Mouse (Mus musculus): ENCODE measurements around the gene Rsl1. TPM values are rescaled to one million over a fixed set of nuclear protein-coding genes. Genes with fewer than 3 reads are reported as not detected.
"Not testable (repeated sequence)": the region's sequence is repeated elsewhere in the genome, so short reads cannot be mapped to it uniquely, and the experiment has no call there.

Rsl1 gene
- 5.7 and 7.0 TPM in 2 replicates for polyA plus RNA-seq (2016; fragmentation: Nextera tagmentation; extraction: Ambion mirVana)

DNA sequence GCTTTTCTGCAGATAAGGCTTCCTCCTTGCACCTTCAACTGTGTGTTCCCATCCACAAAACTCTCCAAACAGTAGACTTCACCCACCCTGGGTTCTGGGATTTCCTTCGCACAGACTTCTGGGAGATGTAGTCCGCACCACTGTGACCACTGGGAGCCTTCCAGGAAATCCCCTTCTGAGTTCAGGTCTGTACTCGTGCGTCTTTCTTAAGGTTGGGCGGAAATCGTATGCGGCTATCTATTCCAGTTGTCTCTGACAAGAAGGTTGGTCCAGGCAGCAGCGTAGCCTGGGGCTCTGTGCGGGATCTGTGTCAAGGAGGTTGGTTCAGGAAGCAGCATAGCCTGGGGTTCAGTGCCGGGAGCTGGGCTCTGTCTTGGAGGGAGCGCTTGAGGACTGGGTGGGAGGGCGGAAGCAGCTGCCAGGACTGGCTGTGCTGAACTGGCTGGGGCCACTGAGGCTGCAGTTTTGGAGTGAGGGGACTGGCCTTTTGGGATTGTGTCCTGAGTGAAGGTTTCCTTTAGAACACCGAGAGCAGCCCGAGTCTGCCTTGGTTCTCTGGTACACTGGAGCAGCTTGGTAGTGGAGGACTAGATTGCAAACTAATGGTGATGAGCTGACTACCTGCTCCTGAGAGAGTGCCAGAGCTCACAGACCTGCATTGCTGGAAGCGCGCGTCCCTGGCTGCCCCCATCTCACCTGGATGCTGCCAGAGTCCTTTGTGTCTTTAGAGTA, at the start of gene Rsl1:
Gene Rsl1 (plus strand): TSS at position 192 of the 732 bp plus-strand sequence.
- H3K27ac ChIP-seq = peak within 1 kb of the TSS; percentile 85
- WGBS = under 1% methylated on average over 17 of the region's 17 CpGs
- not testable (repeated sequence) for H3K9me3 ChIP-seq; H3K27me3 ChIP-seq (ENCODE audit: poor library complexity, severe bottlenecking); H3K4me1 ChIP-seq
- H3K4me3 ChIP-seq = peak within 1 kb of the TSS; percentile 73
- peak; percentile 63 for DNase-seq (ENCODE audit: extremely low spot score, low spot score)
- H3K36me3 ChIP-seq (replicated peaks) = peaks cover 12% of the 10 kb centered on the region

DNA sequence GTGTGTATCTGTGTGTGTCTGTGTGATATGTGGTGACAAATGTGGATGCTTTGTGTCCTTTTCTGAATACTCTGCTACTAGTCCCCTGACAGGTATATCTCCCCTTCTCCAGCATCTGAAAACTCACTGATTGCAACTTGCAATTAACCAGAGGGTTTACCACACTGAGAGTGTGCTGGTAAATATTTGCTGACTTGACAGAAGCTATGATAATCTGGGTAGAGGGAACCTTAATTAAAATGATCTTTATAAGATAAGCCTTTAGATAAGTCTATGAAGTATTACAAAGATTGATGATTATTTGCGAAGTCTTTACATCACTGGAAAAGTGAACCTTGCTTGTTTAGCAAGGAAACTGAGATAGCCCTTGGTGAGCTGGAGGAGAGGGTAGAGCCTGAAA, 48.5 kb upstream of the Rsl1 start:
- 91% methylated on average over 1 of the region's 1 CpGs for WGBS
- Histone ChIP-seq H3K36me3 (replicated peaks) (no peaks in the 10 kb centered on the region), H3K4me1 (peaks cover 8% of the 10 kb centered on the region), H3K27me3 (ENCODE audit: poor library complexity, severe bottlenecking) (no peaks in the 10 kb centered on the region), H3K4me3 (no peak overlapping the region), H3K9me3 (no peaks in the 10 kb centered on the region), H3K27ac (no peak overlapping the region)
- DNase-seq (ENCODE audit: extremely low spot score, low spot score) = no peak

DNA sequence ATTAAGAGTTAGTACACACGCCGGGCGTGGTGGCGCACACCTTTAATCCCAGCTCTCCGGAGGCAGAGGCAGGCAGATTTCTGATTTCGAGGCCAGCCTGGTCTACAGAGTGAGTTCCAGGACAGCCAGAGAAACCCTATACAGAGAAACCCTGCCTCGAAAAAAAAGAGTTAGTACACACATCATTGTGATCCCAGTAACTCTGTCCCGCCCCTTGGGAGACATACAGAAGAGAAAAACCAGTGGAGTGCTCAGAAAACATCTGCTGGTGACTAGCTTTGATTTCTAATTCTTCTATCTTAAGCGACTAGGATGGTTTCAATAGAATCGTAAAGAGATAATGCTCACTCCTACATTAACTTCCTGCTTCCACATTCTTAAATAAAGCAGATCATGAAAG, 45.5 kb upstream of the Rsl1 start:
- Histone ChIP-seq H3K27ac (peak overlapping the region; percentile 85; the same call in 1 of the 2 replicates), H3K4me3 (peak overlapping the region; percentile 73; the same call in 1 of the 2 replicates)
- not testable (repeated sequence) for H3K9me3 ChIP-seq; H3K4me1 ChIP-seq; H3K36me3 ChIP-seq (replicated peaks); H3K27me3 ChIP-seq (ENCODE audit: poor library complexity, severe bottlenecking); DNase-seq (ENCODE audit: extremely low spot score, low spot score)
- WGBS = 82% methylated on average over 10 of the region's 10 CpGs

DNA sequence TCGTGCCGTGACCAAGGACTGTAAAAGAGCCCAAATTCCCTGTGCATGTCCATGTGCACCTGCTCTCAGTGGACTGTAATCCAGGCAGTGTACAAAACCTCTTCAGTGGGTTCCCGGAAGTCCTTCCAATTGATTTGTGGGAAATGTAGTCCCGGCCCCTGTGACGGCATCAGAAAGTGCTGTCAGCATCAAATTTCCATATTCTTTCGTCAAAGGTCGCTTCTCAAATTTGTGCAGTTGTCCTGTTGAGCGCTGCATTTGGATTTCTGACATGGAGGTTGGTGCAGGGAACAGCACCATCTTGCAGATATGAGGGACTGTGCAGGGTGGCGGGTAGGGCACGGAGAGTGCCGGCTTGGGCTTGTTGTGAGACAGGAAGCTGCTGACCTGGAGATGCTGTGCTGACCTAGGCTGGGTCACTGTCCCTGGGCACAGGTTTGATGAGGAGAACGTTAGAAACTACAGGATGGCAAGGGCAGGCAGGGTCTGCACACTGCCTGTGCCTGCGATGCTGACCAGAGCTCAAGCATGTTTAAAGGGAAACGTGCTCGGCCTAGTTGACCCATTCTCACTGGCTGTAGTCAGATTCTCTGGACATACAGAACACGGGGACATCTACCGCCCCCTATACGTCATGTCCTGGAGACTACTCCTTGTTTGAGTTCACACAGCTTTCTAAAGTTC, 44.8 kb upstream of the Rsl1 start:
- DNase-seq (ENCODE audit: extremely low spot score, low spot score) = peak; percentile 83
- Histone ChIP-seq H3K4me3 (peak overlapping the region; percentile 73), H3K36me3 (replicated peaks) (no peaks in the 10 kb centered on the region), H3K9me3 (no peaks in the 10 kb centered on the region), H3K27ac (peak overlapping the region; percentile 85), H3K4me1 (peaks cover 8% of the 10 kb centered on the region), H3K27me3 (ENCODE audit: poor library complexity, severe bottlenecking) (no peaks in the 10 kb centered on the region)
- 2% methylated on average over 18 of the region's 18 CpGs for WGBS

DNA sequence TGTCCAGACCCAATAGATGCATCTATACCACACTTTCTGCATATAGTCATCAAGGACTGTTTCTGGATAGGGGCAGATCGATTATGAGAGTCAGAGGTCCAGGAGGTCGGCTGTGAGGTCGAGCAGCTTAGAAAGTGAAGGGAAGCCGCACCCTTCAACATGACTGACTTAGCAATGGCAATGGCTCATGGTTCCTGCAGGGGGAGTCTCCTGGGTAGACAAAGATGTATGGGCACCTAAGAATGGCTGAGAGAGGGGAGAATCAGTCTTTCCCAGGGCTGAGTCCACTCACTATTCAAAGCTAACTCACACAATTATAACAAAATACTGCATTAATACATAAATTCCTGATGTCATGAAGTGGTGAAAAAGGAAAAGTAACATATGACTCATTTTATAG, 6.9 kb upstream of the Rsl1 start:
- H3K4me1 ChIP-seq; H3K27me3 ChIP-seq (ENCODE audit: poor library complexity, severe bottlenecking); H3K4me3 ChIP-seq; H3K27ac ChIP-seq; DNase-seq (ENCODE audit: extremely low spot score, low spot score); H3K36me3 ChIP-seq (replicated peaks); H3K9me3 ChIP-seq: not testable (repeated sequence)
- 67% methylated on average over 4 of the region's 4 CpGs for WGBS

DNA sequence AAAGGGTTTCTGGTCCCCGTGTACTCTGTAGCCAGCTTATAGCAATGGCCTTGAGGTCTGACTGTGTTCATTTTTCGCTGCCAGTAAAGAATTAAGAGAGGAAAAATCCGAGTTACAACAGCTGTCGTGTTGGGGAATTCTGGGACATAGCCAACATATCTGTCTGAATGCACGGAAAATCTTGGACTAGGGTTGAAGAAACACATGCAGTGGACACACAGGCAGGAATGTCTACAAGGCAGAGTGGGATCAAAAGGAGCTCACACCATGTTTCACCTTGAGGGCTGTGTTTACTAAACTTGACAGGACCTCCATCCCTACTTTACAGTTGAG, 707 bp downstream of the Rsl1 start:
- 0 out of 2 replicates have a peak overlapping the region, but pooled peaks have one; percentile 85 for H3K27ac ChIP-seq

DNA sequence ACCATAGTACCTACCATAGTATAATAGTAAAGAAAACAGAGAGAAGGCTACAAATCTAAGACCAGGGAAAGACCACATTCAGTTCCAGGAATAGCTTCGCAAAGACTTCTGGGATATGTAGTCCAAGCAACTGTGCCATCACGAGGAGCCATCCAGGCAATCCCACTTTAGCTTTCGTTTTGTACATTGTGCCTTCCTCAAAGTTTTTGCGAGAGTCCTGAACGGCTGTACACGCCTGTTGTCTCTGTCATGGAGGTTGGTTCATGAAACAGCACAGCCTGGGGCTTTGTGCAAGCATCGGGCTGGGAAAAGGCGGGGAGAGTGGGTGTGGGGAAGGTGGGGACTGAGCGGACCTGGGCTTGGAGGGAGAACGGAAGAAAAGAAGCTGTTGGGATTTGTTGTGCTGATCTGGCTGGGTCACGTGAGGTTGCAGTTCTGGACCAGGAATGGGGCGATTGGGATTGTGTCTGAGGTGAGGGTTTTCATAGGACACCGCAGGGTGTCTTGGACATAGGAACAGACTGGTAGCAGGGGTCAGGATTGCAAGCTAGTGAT, 21.4 kb downstream of the Rsl1 start, which contains the start of gene Zfp455:
Gene Zfp455 (plus strand): TSS at position 167 of the 555 bp plus-strand sequence.
- Histone ChIP-seq H3K27me3 (ENCODE audit: poor library complexity, severe bottlenecking) (no peaks in the 10 kb centered on the region), H3K36me3 (replicated peaks) (no peaks in the 10 kb centered on the region), H3K27ac (peak within 1 kb of the TSS; percentile 89), H3K4me3 (peak within 1 kb of the TSS; percentile 70), H3K4me1 (peaks cover 3% of the 10 kb centered on the region), H3K9me3 (no peaks in the 10 kb centered on the region)
- peak; percentile 57 for DNase-seq (ENCODE audit: extremely low spot score, low spot score)
- WGBS = 3% methylated on average over 13 of the region's 13 CpGs

More for the DNA sequence above, 707 bp downstream of the Rsl1 start:
- Histone ChIP-seq H3K4me1 (peaks cover 4% of the 10 kb centered on the region; the same call in 1 of the 2 replicates), H3K4me3 (peak overlapping the region; percentile 73), H3K36me3 (replicated peaks) (peaks cover 15% of the 10 kb centered on the region), H3K27me3 (ENCODE audit: poor library complexity, severe bottlenecking) (no peaks in the 10 kb centered on the region), H3K9me3 (no peaks in the 10 kb centered on the region)
- 34% methylated on average over 5 of the region's 5 CpGs for WGBS
- no peak for DNase-seq (ENCODE audit: extremely low spot score, low spot score)

DNA sequence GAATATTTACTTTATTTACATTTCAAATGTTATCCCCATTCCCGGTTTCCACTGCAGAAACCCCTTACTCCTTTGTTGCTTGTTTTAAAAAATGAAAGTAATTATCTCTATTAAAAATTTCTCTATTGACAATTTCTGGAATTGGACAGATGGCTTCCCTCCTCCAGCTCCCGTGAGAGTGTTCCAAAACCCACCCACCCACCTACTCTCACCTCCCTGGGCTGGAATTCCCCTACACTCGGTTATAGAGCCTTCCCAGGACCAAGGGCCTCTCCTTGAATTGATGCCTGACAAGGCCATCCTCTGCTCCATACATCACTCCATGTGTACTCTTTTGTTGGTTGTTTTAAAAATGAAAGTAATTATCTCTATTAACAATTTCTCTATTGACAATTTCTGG, 28.7 kb downstream of the Rsl1 start:
- H3K4me1 ChIP-seq = no peaks in the 10 kb centered on the region
- no peaks in the 10 kb centered on the region for H3K27me3 ChIP-seq (ENCODE audit: poor library complexity, severe bottlenecking)
- no peaks in the 10 kb centered on the region for H3K36me3 ChIP-seq (replicated peaks)
- H3K9me3 ChIP-seq = no peaks in the 10 kb centered on the region
- no peak overlapping the region for H3K4me3 ChIP-seq
- DNase-seq (ENCODE audit: extremely low spot score, low spot score) = no peak
- H3K27ac ChIP-seq = no peak overlapping the region
- 89% methylated on average over 3 of the region's 3 CpGs for WGBS

DNA sequence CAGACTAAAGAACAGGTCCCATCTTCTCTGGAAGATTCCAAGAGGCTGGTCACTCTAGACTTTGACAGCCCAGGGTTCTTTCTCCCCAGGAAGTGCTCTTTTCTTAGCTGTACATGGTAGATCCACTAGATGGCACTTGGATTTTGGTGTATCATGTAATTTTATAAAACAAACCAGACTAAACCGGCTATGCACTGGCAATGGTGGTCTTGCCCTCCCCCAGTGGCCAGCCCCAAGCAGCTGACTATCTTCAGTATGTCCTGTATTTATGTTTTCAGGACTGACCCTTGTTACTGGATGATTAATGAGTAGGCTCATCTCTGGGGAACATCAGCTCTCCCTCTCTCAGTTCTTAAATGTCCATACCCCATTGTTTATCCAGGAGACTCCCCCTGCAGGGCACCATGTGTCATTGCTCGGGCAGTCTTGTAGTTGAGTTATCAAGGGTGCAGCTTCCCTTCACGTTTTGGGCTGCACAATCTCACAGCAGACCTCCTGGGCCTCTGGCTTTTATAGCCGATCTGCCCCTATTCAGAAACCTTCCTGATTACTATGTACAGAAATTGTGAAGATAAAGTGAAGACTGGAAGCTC, 41.1 kb downstream of the Rsl1 start:
- Histone ChIP-seq H3K27ac (no peak overlapping the region), H3K4me1 (no peaks in the 10 kb centered on the region), H3K9me3 (peaks cover 3% of the 10 kb centered on the region; the same call in 1 of the 2 replicates), H3K36me3 (replicated peaks) (no peaks in the 10 kb centered on the region), H3K4me3 (no peak overlapping the region), H3K27me3 (ENCODE audit: poor library complexity, severe bottlenecking) (no peaks in the 10 kb centered on the region)
- 63% methylated on average over 4 of the region's 4 CpGs for WGBS
- no peak for DNase-seq (ENCODE audit: extremely low spot score, low spot score)

Other genes with a start within 250 kb of the Rsl1 start
- 3.7 and 4.1 TPM in 2 replicates for gene Zfp712, start 112.0 kb upstream of the Rsl1 start, polyA plus RNA-seq (2016; fragmentation: Nextera tagmentation; extraction: Ambion mirVana)
- 6.6 and 6.7 TPM in 2 replicates for gene Zfp708, start 75.2 kb upstream of the Rsl1 start, polyA plus RNA-seq (2016; fragmentation: Nextera tagmentation; extraction: Ambion mirVana)
- 2.7 and 2.8 TPM in 2 replicates for gene Gm28557, start 64.6 kb upstream of the Rsl1 start, polyA plus RNA-seq (2016; fragmentation: Nextera tagmentation; extraction: Ambion mirVana)
- 0.07 and 0.22 TPM in 2 replicates for gene Rslcan18, start 56.9 kb upstream of the Rsl1 start, polyA plus RNA-seq (2016; fragmentation: Nextera tagmentation; extraction: Ambion mirVana)
- 2.2 TPM in 2 replicates for gene Zfp759, start 51.5 kb upstream of the Rsl1 start, polyA plus RNA-seq (2016; fragmentation: Nextera tagmentation; extraction: Ambion mirVana)
- 0.98 and 1.4 TPM in 2 replicates for gene Zfp455, start 21.3 kb downstream of the Rsl1 start, polyA plus RNA-seq (2016; fragmentation: Nextera tagmentation; extraction: Ambion mirVana)
- 1.1 and 1.8 TPM in 2 replicates for gene Zfp458, start 105.3 kb downstream of the Rsl1 start, polyA plus RNA-seq (2016; fragmentation: Nextera tagmentation; extraction: Ambion mirVana)
- gene Zfp457, start 133.3 kb downstream of the Rsl1 start, polyA plus RNA-seq (2016; fragmentation: Nextera tagmentation; extraction: Ambion mirVana) = 0.18 and 0.50 TPM in 2 replicates
- gene Zfp595, start 159.4 kb downstream of the Rsl1 start, polyA plus RNA-seq (2016; fragmentation: Nextera tagmentation; extraction: Ambion mirVana) = 1.9 and 2.2 TPM in 2 replicates
- gene Gm28044, start 187.4 kb downstream of the Rsl1 start, polyA plus RNA-seq (2016; fragmentation: Nextera tagmentation; extraction: Ambion mirVana) = 0.37 TPM in 1 of 2 replicates, not detected in the other
- gene Zfp953, start 187.4 kb downstream of the Rsl1 start, polyA plus RNA-seq (2016; fragmentation: Nextera tagmentation; extraction: Ambion mirVana) = 0.87 and 1.1 TPM in 2 replicates
- gene Gm28041, start 202.6 kb downstream of the Rsl1 start, polyA plus RNA-seq (2016; fragmentation: Nextera tagmentation; extraction: Ambion mirVana) = 0.50 TPM in 1 of 2 replicates, not detected in the other
- 0.62 and 0.86 TPM in 2 replicates for gene Zfp456, start 202.6 kb downstream of the Rsl1 start, polyA plus RNA-seq (2016; fragmentation: Nextera tagmentation; extraction: Ambion mirVana)
- gene Zfp429, start 226.6 kb downstream of the Rsl1 start, polyA plus RNA-seq (2016; fragmentation: Nextera tagmentation; extraction: Ambion mirVana) = 3.4 and 4.5 TPM in 2 replicates
- gene Zfp459, start 248.2 kb downstream of the Rsl1 start, polyA plus RNA-seq (2016; fragmentation: Nextera tagmentation; extraction: Ambion mirVana) = 0.86 and 1.2 TPM in 2 replicates

All from forebrain, embryonic 10.5 days (tissue).